Mouse (Mus musculus) leukemia stem cell, adult 10-12 weeks (primary cell): ENCODE data around the gene Fopnl. TPM values are rescaled to one million over a fixed set of nuclear protein-coding genes. Genes with fewer than 3 reads are reported as not detected.

Source experiments
- polyA plus RNA-seq: library from polyadenylated mRNA; stranded (reverse); fragments of >175 nt; gene quantifications from 2 replicates; pipeline ENCODE4 v1.2.3, GENCODE M21; 2012; ENCODE audit warnings: low replicate concordance

Gene Fopnl
- polyA plus RNA-seq = 8.3 and 23.9 TPM in 2 replicates

GRCm38 (mm10) chr16:14316884-14317876 is at the start of gene Fopnl:
Gene Fopnl (minus strand): TSS chr16:14317405.

GRCm38 (mm10) chr16:14361362-14362098 is 44.3 kb upstream of the Fopnl start, which contains the start of gene Abcc1:
Gene Abcc1 (plus strand): TSS chr16:14361558.

GRCm38 (mm10) chr16:14291223-14291622 is 26.0 kb downstream of the Fopnl start, which contains the start of gene Myh11:
Gene Myh11 (minus strand): TSS chr16:14291372.

Other genes with a start within 250 kb of the Fopnl start
- 7.6 and 34.0 TPM in 2 replicates for gene Nde1, start 154.1 kb downstream of the Fopnl start, polyA plus RNA-seq
- gene Marf1, start 154.1 kb downstream of the Fopnl start, polyA plus RNA-seq = 0.66 and 5.4 TPM in 2 replicates
- gene Myh11, start 26.0 kb downstream of the Fopnl start, polyA plus RNA-seq = 0.11 and 0.25 TPM in 2 replicates
- 1.6 and 3.3 TPM in 2 replicates for gene Abcc1, start 44.2 kb upstream of the Fopnl start, polyA plus RNA-seq
- not detected in 2 replicates for gene A630010A05Rik, start 244.9 kb upstream of the Fopnl start, polyA plus RNA-seq